Mouse (Mus musculus) liver, adult 2 months (tissue): ENCODE measurements at regions not wholly inside any gene's neighbourhood (a gene's known extent, or its start where the extent isn't known, plus 50 kb on each side); places are given as distances from the start of the nearest gene placed in this dataset.

Experiments
- CTCF ChIP-seq: fragments of 200-500 bp; IDR thresholded peaks from 2 replicates; pipeline ENCODE4 v1.5.1; 2011; ENCODE audit warnings: low read depth, low read length, control low read depth
- POLR2A ChIP-seq: fragments of 200-500 bp; IDR thresholded peaks from 2 replicates; pipeline ENCODE4 v1.6.1; 2011; ENCODE audit warnings: low read length, control low read depth; ENCODE audit not compliant: insufficient read depth; ENCODE audit errors: extremely low read depth

DNA sequence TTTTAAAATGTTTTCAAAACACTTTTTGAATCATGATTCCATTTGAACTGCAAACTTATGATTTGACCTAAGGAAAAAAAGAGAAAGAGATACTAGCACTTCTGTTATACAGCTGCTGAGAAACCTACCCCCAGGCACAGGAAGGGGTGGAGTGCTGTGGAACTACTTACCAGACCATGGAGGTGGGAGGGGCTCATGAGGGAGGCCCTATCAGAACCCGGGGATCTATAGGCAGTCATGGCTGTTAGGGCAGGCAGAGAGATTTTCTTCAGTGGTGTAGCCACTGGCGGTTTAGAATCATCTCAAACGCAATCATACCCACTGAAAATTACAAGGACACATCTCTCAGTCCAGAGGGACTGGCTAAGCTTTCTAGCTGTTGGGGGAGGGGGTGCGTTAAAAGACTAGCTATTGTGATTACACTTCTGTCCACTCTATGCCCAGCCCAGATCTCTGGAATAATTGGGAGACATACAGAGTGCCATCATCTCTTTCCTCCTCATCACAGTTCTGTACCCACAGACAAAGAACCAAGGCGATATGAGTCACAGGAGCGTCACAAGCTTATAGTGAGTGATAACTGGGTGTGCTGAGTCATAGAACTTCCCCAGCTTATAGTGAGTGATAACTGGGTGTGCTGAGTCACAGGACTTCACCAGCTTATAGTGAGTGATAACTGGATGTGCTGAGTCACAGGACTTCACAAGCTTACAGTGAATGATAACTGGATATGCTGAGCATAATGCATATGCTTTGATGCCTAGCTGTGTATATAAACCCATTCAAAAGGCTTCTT lies 1608.8 kb downstream of the 4930444P10Rik start:
- TF ChIP-seq POLR2A (no peak), CTCF (no peak)
